Mouse (Mus musculus) midbrain, embryonic 16.5 days (tissue): Measurements from ENCODE around the gene Cda. TPM values are rescaled to one million over a fixed set of nuclear protein-coding genes. Genes with fewer than 3 reads are reported as not detected.

Experiments
- ATAC-seq: fragments of 200-750 bp; cut with Nextera tagmentation; 2 replicates; pipeline ENCODE4 v1.8.0; 2017; ENCODE audit warnings: moderate TSS enrichment
- H3K27ac ChIP-seq: fragments of 300-500 bp; sonication (generic); 2 replicates; pipeline ENCODE4 v1.5.1; 2014; ENCODE audit warnings: mild to moderate bottlenecking, low read length, mixed read lengths
- H3K27me3 ChIP-seq: fragments of 300-500 bp; sonication (generic); 2 replicates; pipeline ENCODE4 v1.6.1; 2014; ENCODE audit warnings: low read depth, low read length, mixed read lengths; ENCODE audit not compliant: control insufficient read depth, insufficient read depth
- H3K36me3 ChIP-seq: fragments of 300-500 bp; sonication (generic); 2 replicates; pipeline ENCODE4 v1.6.1; 2014; ENCODE audit warnings: mild to moderate bottlenecking, low read length, moderate library complexity, mixed read lengths; ENCODE audit not compliant: control insufficient read depth, insufficient read depth
- H3K4me1 ChIP-seq: fragments of 300-500 bp; sonication (generic); 2 replicates; pipeline ENCODE4 v1.6.1; 2014; ENCODE audit warnings: mild to moderate bottlenecking, low read length, mixed read lengths; ENCODE audit not compliant: control insufficient read depth, insufficient read depth
- H3K4me2 ChIP-seq: fragments of 300-500 bp; sonication (generic); 2 replicates; pipeline ENCODE4 v1.6.1; 2014; ENCODE audit warnings: mild to moderate bottlenecking, low read length, mixed read lengths
- H3K4me3 ChIP-seq: fragments of 300-500 bp; sonication (generic); 2 replicates; pipeline ENCODE4 v1.5.1; 2014; ENCODE audit warnings: low read depth, mild to moderate bottlenecking, low read length, moderate library complexity, mixed read lengths
- H3K9ac ChIP-seq: fragments of 300-500 bp; sonication (generic); 2 replicates; pipeline ENCODE4 v1.6.1; 2014; ENCODE audit warnings: low read depth, low read length, mixed read lengths
- H3K9me3 ChIP-seq: fragments of 300-500 bp; sonication (generic); replicated peaks from 2 replicates; pipeline ENCODE4 v1.6.1; 2014; ENCODE audit warnings: mild to moderate bottlenecking, low read length, mixed read lengths; ENCODE audit not compliant: control insufficient read depth, poor library complexity, severe bottlenecking
- WGBS: fragments of 180-500 bp; shearing (Covaris S2); extraction: QIAGEN DNeasy Blood & Tissue Kit; methylation state at CpG from one replicate; pipeline ENCODE4 v1.1.7; 2014; 5-methylcytosine and 5-hydroxymethylcytosine counted together
- polyA plus RNA-seq: library from polyadenylated mRNA; unstranded; fragments of >200 nt; fragmentation: Nextera tagmentation; extraction: Ambion mirVana; gene quantifications from 2 replicates; pipeline ENCODE4 v1.2.1, GENCODE M21; 2015

Gene Cda
- polyA plus RNA-seq, 1 experiment from 2014 or later, result 4.8 TPM

DNA sequence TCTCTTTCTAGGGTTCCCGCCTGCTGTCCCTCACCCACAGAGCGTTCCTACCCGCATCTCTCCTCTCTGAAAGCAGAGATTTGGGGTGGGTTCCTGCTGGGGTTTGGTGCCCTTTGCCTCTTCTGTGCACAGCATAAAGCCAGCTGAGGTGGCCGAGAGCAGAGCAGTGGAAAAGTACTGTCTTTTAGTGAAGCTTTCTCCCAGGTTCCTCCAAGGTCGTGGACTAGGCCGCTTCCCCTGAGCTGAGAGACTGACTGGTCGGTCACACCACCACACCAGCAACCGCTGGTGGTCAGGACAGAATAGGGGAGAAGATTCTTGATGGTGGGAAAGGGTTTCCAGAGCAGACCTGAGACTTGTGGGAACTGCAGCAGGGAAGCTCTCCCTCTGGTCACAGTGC, 28.9 kb upstream of the Cda start:
- Histone ChIP-seq H3K4me1 (peaks cover 10% of the 10 kb centered on the region; the same call in 1 of the 2 replicates), H3K27ac (no peak overlapping the region), H3K36me3 (no peaks in the 10 kb centered on the region), H3K9ac (peak overlapping the region; percentile 74), H3K9me3 (no peaks in the 10 kb centered on the region), H3K4me2 (peak overlapping the region; percentile 88), H3K27me3 (peaks cover 48% of the 10 kb centered on the region), H3K4me3 (peak overlapping the region; percentile 64)
- 4% methylated on average over 8 of the region's 8 CpGs for WGBS
- ATAC-seq, result no peak; the same call in 1 of the 2 replicates

DNA sequence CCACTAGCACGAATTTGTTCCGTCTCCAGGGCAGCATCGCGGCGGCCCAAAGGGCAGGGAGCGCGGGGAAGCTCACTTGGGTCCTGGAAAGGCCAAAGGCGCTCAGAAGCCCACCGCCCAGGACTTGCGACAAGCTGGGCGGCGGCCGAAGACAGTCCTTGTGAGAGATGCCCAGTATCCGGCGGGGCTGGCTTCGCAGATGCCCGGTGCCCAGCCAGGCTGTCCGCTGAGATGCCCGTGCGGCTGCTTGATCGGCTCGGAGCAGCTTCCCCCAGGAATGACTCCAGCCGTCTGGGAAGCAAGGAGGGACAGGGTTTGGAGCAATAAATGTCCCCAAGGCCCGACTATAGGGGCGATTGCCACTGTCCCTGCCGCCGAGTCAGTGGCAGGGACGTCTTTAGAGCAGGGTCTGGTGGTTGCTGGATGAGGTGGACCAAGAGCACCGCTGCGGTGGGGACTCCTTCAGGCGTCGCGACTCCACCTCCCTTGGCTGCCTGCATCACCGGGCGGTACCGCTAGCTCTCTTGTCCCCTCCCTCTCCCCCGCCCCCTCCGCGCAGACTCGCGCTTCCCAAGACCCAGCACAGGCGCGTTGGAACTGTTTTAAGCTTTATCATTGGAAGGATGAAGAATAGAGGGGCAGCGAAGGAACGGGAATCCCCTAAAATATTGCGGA, 28.3 kb upstream of the Cda start, which contains the start of gene Fam43b:
Fam43b (minus strand) TSS at position 558 of the 675 bp plus-strand sequence.
- peaks cover 10% of the 10 kb centered on the region; the same call in 1 of the 2 replicates for H3K4me1 ChIP-seq
- ATAC-seq, result peak; percentile 83
- WGBS, result 1% methylated on average over 46 of the region's 46 CpGs

DNA sequence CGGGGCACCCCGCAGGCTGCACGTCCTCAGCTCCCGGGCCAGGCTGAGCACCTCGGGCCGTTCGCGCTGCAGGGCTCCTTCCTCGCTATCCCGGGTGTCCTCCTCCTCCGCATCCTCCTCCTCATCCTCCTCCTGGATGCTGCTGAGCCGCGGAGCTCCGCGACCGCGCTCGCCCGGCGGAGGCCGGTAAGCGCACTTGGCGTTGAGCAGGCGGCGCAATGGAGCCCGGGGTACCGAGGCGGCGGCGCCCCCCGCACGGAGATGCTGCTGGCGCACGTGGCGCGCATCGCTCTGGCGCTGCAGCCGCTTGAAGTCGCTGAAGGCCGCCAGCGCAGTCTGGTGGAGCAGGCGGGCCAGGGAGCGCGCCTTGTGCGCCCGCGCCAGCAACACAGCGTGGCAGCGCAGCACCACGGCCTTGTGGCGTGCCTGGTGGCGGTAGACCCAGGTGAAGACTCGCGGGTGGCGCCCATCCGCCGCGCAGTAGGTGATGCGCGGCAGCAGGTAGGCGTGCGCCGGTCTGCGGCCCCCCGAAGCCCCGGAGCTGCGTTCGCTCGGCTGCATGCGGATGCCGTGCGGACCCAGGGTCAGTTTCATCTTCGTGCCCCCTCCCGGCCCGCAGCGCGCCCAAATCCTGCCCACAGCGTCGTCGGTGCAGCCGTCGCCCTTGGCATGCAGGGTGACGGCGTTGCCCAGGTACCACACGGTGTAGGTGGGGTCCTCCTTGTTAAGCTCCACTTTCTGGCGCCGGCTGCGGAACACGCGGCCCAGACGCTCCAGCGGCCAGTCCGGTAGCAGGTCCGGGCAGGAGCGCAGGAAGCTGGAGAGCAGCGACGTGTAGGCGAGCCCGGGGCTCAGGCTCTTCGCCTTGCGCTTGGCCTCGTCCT, 27.5 kb upstream of the Cda start:
- Histone ChIP-seq H3K36me3 (no peaks in the 10 kb centered on the region), H3K27ac (peak overlapping the region; percentile 17; the same call in 1 of the 2 replicates), H3K9ac (peak overlapping the region; percentile 74), H3K9me3 (no peaks in the 10 kb centered on the region), H3K4me1 (peaks cover 10% of the 10 kb centered on the region; the same call in 1 of the 2 replicates), H3K27me3 (peaks cover 46% of the 10 kb centered on the region), H3K4me2 (peak overlapping the region; percentile 88), H3K4me3 (peak overlapping the region; percentile 64)
- ATAC-seq, result peak; percentile 59
- under 1% methylated on average over 89 of the region's 103 CpGs for WGBS

More for the DNA sequence above, 28.3 kb upstream of the Cda start, which contains the start of gene Fam43b:
- Histone ChIP-seq H3K4me3 (peak within 1 kb of the TSS; percentile 64), H3K4me2 (peak within 1 kb of the TSS; percentile 88), H3K27me3 (peaks cover 48% of the 10 kb centered on the region), H3K36me3 (no peaks in the 10 kb centered on the region), H3K9ac (peak within 1 kb of the TSS; percentile 74), H3K9me3 (no peaks in the 10 kb centered on the region), H3K27ac (peak within 1 kb of the TSS; percentile 17; the same call in 1 of the 2 replicates)

DNA sequence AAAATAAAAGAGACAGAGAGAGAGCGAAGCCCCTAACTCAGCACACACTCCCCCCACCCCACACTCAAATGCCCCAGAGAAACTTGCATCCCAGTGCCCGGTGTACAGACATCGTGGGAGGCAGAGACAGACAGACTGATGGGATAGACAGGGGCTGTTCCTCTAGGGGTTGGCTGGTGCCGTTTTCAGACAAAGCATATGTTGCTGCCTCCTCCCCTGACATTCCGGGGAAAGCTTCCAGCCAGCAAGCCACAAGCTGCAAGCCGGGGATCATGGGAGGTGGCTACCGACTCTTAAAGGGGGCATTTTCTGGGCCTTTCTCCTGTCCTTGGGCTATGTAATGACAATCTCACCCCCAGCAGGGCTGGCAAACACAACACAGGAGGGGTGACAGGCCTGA, 25.9 kb upstream of the Cda start:
- Histone ChIP-seq H3K27ac (no peak overlapping the region), H3K4me1 (peaks cover 10% of the 10 kb centered on the region; the same call in 1 of the 2 replicates), H3K9ac (0 out of 2 replicates have a peak overlapping the region, but pooled peaks have one; percentile 38), H3K4me3 (peak overlapping the region; percentile 64), H3K4me2 (peak overlapping the region; percentile 88), H3K36me3 (no peaks in the 10 kb centered on the region), H3K9me3 (no peaks in the 10 kb centered on the region), H3K27me3 (peaks cover 43% of the 10 kb centered on the region)
- 71% methylated on average over 7 of the region's 7 CpGs for WGBS
- ATAC-seq, result no peak

DNA sequence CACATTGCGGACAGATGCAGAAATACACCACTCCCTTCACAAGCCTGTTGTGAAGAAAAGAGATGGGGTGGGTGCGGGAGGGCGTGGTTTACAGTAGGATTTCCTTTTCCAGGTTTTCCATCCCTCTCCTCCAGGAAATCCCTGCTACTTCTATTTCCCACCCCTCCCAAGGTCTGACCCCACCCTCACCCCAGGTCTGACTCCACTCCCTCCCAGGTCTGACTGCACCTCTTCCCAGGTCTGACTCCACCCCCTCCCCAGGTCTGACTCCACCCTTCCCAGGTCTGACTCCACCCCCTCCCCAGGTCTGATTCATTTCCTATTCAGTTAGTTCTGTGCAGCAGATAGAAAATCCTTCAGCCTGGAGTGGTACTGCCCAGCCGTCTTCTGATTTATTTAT, 16.0 kb upstream of the Cda start:
- Histone ChIP-seq H3K9me3 (no peaks in the 10 kb centered on the region), H3K27ac (no peak overlapping the region), H3K27me3 (no peaks in the 10 kb centered on the region), H3K9ac (no peak overlapping the region), H3K4me3 (no peak overlapping the region), H3K4me1 (peaks cover 20% of the 10 kb centered on the region), H3K4me2 (no peak overlapping the region), H3K36me3 (no peaks in the 10 kb centered on the region)
- no peak for ATAC-seq
- 51% methylated on average over 4 of the region's 4 CpGs for WGBS

DNA sequence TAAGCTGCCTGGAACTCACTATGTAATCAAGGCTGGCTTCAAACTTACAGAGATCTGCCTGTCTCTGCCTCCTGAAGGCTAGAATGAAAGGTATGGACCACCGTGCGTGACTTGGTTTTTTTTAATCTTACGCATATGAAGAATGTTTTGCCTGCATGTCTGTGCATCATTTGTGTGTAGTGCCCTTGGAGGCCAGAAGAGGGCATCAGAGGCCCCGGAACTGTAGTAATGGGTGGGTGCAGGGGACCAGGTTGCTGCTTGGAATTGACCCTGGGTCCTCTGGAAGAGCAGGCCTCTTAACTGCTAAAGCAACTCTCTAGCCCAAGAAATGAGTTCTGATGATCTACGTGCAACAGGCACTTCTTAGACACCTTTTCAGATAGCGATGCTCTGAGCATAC, 14.7 kb upstream of the Cda start:
- Histone ChIP-seq H3K9ac (no peak overlapping the region), H3K36me3 (no peaks in the 10 kb centered on the region), H3K4me3 (no peak overlapping the region), H3K9me3 (no peaks in the 10 kb centered on the region), H3K4me1 (peaks cover 20% of the 10 kb centered on the region), H3K4me2 (no peak overlapping the region), H3K27me3 (no peaks in the 10 kb centered on the region), H3K27ac (no peak overlapping the region)
- WGBS, result 73% methylated on average over 6 of the region's 6 CpGs
- ATAC-seq, result no peak

DNA sequence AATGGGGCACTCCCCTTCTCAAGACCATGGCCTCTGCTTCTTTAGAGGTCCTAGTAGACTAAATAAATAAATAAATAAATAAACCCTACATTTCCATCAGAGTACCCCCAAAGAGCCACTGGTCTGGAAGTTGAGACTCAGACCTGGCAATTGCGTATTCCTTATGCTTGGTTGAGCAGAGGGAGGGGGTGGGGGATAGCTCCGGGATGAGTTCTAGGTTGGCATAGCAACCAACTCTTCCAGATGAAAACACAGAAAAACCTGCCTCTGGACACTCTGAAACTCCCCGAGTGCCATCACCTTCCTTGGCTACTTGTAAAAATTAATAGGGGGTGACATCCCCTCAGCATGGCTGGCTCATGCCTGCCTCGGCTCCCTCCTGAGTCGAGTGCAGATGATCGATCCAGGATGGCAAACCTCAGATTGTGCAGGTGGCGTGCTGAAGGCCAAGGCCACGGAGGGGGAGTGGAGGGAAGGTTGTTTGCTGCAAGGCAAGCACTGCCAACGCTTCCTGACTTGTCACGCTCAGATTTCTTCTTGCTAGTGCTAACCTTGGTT, 12.4 kb upstream of the Cda start:
- peak overlapping the region; percentile 15; the same call in 1 of the 2 replicates for H3K27ac ChIP-seq
- peak; percentile 44; the same call in 1 of the 2 replicates for ATAC-seq

DNA sequence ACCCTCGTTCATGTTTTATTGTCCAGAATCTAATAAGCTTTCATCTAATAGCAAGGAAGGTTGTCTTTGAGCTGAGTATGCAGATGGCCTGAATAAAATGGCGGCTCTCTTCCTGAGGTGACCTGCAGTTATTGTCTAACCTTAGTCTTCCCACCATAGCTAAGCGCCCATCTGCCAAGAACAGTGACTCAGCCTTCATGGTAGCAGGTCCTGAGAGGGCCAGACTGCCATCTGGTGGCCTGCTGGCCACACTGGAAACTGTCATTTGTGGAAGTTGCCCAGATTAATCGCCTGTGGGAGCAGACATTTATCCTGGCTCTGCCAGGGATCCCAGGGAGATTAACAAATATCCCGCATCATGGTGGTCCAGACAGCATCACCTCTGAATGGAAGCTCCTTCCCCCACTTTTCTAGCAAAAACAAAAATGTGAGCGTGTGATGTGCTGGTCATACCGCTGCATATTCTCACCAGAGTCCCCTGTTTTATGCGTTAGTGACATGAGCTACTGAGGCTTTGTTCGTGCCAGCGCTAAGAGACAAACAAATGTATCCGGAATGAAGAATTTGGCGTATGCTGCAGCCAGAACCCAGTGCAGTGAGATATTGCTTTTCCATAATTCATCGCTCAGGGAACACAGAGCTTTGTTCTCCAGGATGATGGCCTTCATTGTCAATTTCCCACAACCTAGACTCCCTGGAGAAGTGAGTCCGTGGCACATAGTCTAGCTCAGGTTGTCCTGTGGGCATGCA, 11.5 kb upstream of the Cda start:
- Histone ChIP-seq H3K4me3 (no peak overlapping the region), H3K27ac (peak overlapping the region; percentile 39), H3K27me3 (no peaks in the 10 kb centered on the region), H3K9ac (0 out of 2 replicates have a peak overlapping the region, but pooled peaks have one; percentile 11), H3K9me3 (no peaks in the 10 kb centered on the region), H3K4me1 (peaks cover 20% of the 10 kb centered on the region), H3K36me3 (no peaks in the 10 kb centered on the region), H3K4me2 (no peak overlapping the region)
- ATAC-seq, result peak; percentile 60
- 28% methylated on average over 14 of the region's 14 CpGs for WGBS

More for the DNA sequence above, 12.4 kb upstream of the Cda start:
- Histone ChIP-seq H3K4me3 (no peak overlapping the region), H3K27me3 (no peaks in the 10 kb centered on the region), H3K4me2 (no peak overlapping the region), H3K9me3 (no peaks in the 10 kb centered on the region), H3K36me3 (no peaks in the 10 kb centered on the region), H3K9ac (peak overlapping the region; percentile 10; the same call in 1 of the 2 replicates), H3K4me1 (peaks cover 20% of the 10 kb centered on the region)
- 27% methylated on average over 10 of the region's 10 CpGs for WGBS
